Mouse (Mus musculus): ENCODE measurements around the gene Chml.

GRCm38 (mm10) chr1:175648615-175649014, 44.1 kb downstream of the Chml start:
- TF ChIP-seq CTCF (IDR thresholded peaks at IDR 0.05; ENCODE audit: low read depth, low read length) (no peak), EP300 (IDR thresholded peaks at IDR 0.05; ENCODE audit: insufficient read depth, low read depth, low read length) (no peak)
